Mouse (Mus musculus): ENCODE measurements around the gene Pik3ap1.

DNA sequence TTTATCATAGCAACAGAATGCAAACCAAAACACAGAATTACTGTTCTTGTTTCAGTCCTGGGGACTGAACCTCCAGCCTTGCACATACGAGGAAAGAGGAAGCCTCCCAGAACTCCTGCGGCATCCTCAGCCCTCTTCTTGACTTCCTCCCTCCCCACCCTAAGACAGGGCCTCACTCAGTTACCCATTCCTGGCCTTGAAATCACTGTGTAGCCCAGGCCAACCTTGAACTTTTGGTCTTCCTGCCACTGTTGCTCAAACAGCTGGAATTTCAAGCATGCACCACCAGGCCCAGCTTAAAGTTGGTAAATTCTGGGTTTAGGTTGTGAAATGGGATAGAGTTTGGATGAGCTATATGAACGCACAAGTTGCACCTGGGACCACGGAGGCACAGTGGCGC is 10.2 kb downstream of the Pik3ap1 start:
- TF ChIP-seq POLR2A (IDR thresholded peaks at IDR 0.05; ENCODE audit: insufficient read depth, low read depth, low read length) (no peak), CTCF (IDR thresholded peaks at IDR 0.05) (no peak), EP300 (IDR thresholded peaks at IDR 0.05; ENCODE audit: insufficient read depth, low read depth, low read length) (no peak)
